Mouse (Mus musculus) CH12.LX (cell line): ENCODE results near the gene St6gal2. TPM values are rescaled to one million over a fixed set of nuclear protein-coding genes. Genes with fewer than 3 reads are reported as not detected.

Experiments used
- DNase-seq: peaks from one replicate; pipeline ENCODE4 v3.0.0-alpha.2; 2013; ENCODE audit errors: extremely low read depth
- H3K27ac ChIP-seq: 2 replicates; pipeline ENCODE4 v1.5.1; 2012; ENCODE audit warnings: low read depth, mild to moderate bottlenecking, control low read depth, moderate library complexity; ENCODE audit not compliant: insufficient read depth
- H3K27me3 ChIP-seq: replicated peaks from 2 replicates; pipeline ENCODE3; 2012; ENCODE audit warnings: inconsistent platforms
- H3K36me3 ChIP-seq, 2 experiments: replicated peaks in 1 of 2; 2 replicates each; pipeline versions ENCODE3 to v1.6.1; 2012; ENCODE audit warnings: inconsistent platforms in 1 of 2, low read length in 1 of 2, mild to moderate bottlenecking in 1 of 2, mixed read lengths in 1 of 2, moderate library complexity in 1 of 2; ENCODE audit not compliant: control insufficient read depth in 1 of 2, insufficient read depth in 1 of 2
- H3K4me1 ChIP-seq, 2 experiments: 2 replicates each; pipeline ENCODE4 v1.6.1; 2012; ENCODE audit warnings: inconsistent platforms in 1 of 2, moderate library complexity in 1 of 2; ENCODE audit not compliant: insufficient read depth in 2 of 2, control insufficient read depth in 1 of 2
- H3K4me2 ChIP-seq: 2 replicates; pipeline ENCODE4 v1.6.1; 2012; ENCODE audit warnings: low read depth, mild to moderate bottlenecking, control low read depth; ENCODE audit not compliant: poor library complexity, insufficient read depth, severe bottlenecking
- H3K4me3 ChIP-seq, 3 experiments: fragments of 150-350 bp in 1 of 3; sonication (generic) in 1 of 3; replicated peaks in 1 of 3; 2 replicates each; pipeline versions ENCODE3 to v1.5.1; 2011 to 2012; ENCODE audit warnings: low read depth in 2 of 3, low read length in 2 of 3, mild to moderate bottlenecking in 2 of 3, moderate library complexity in 2 of 3, control low read depth in 1 of 3, improper control_type of control experiment in 1 of 3, inconsistent platforms in 1 of 3, mixed read lengths in 1 of 3; ENCODE audit not compliant: poor library complexity in 1 of 3
- H3K79me2 ChIP-seq: replicated peaks from 2 replicates; pipeline ENCODE4 v1.6.1; 2012; ENCODE audit warnings: mild to moderate bottlenecking, moderate library complexity; ENCODE audit not compliant: control insufficient read depth, poor library complexity, insufficient read depth, severe bottlenecking; ENCODE audit errors: extremely low read depth
- H3K9ac ChIP-seq: 2 replicates; pipeline ENCODE4 v1.6.1; 2012; ENCODE audit warnings: low read depth, mild to moderate bottlenecking, control low read depth, moderate library complexity; ENCODE audit not compliant: insufficient read depth
- H3K9me3 ChIP-seq: replicated peaks from 2 replicates; pipeline ENCODE3; 2012; ENCODE audit warnings: low read length, inconsistent platforms, mixed read lengths
- CHD1 ChIP-seq: IDR thresholded peaks from 2 replicates; pipeline ENCODE4 v1.6.1; 2012; ENCODE audit warnings: low read depth, low read length, improper control_type of control experiment, inconsistent platforms
- CTCF ChIP-seq, 2 experiments: IDR thresholded peaks in 1 of 2; conservative IDR thresholded peaks in 1 of 2; 2 replicates each; pipeline ENCODE4 v1.5.1; 2011 to 2012; ENCODE audit warnings: low read depth in 2 of 2, low read length in 2 of 2, improper control_type of control experiment in 1 of 2, inconsistent platforms in 1 of 2, mild to moderate bottlenecking in 1 of 2, moderate library complexity in 1 of 2
- EP300 ChIP-seq: IDR thresholded peaks from 2 replicates; pipeline ENCODE4 v1.6.1; 2011; ENCODE audit warnings: low read length, improper control_type of control experiment
- ETS1 ChIP-seq: conservative IDR thresholded peaks from 2 replicates; pipeline ENCODE4 v1.6.1; 2012; ENCODE audit warnings: low read depth, mild to moderate bottlenecking, inconsistent platforms, low read length, improper control_type of control experiment, moderate library complexity
- IRF4 ChIP-seq: IDR thresholded peaks from 2 replicates; pipeline ENCODE4 v1.6.1; 2014; ENCODE audit warnings: low read depth, mild to moderate bottlenecking, inconsistent platforms, low read length, improper control_type of control experiment
- JUN ChIP-seq: IDR thresholded peaks from 2 replicates; pipeline ENCODE4 v1.6.1; 2011; ENCODE audit warnings: low read depth, mild to moderate bottlenecking, low read length, improper control_type of control experiment, moderate library complexity; ENCODE audit not compliant: insufficient read depth
- JUND ChIP-seq: conservative IDR thresholded peaks from 2 replicates; pipeline ENCODE4 v1.6.1; 2011; ENCODE audit warnings: low read depth, low read length, improper control_type of control experiment
- MAZ ChIP-seq: IDR thresholded peaks from 2 replicates; pipeline ENCODE4 v1.6.1; 2012; ENCODE audit warnings: low read depth, mild to moderate bottlenecking, inconsistent platforms, low read length, improper control_type of control experiment, moderate library complexity
- MEF2A ChIP-seq: IDR thresholded peaks from 2 replicates; pipeline ENCODE4 v1.6.1; 2014; ENCODE audit warnings: low read depth, mild to moderate bottlenecking, inconsistent platforms, low read length, improper control_type of control experiment, borderline replicate concordance
- MYC ChIP-seq: IDR thresholded peaks from 2 replicates; pipeline ENCODE4 v1.6.1; 2011; ENCODE audit warnings: low read depth, mild to moderate bottlenecking, improper control_type of control experiment, low read length
- NELFE ChIP-seq: IDR thresholded peaks from 2 replicates; pipeline ENCODE4 v1.6.1; 2011; ENCODE audit warnings: low read depth, low read length, improper control_type of control experiment
- RAD21 ChIP-seq: IDR thresholded peaks from 2 replicates; pipeline ENCODE4 v1.6.1; 2011; ENCODE audit warnings: low read depth, mild to moderate bottlenecking, low read length, improper control_type of control experiment, moderate library complexity
- RCOR1 ChIP-seq: conservative IDR thresholded peaks from 2 replicates; pipeline ENCODE4 v1.6.1; 2012; ENCODE audit warnings: low read depth, mild to moderate bottlenecking, inconsistent platforms, low read length, improper control_type of control experiment
- SMC3 ChIP-seq: IDR thresholded peaks from 2 replicates; pipeline ENCODE4 v1.6.1; 2011; ENCODE audit warnings: low read depth, low read length, improper control_type of control experiment
- TCF12 ChIP-seq: IDR thresholded peaks from 2 replicates; pipeline ENCODE4 v1.6.1; 2014; ENCODE audit warnings: low read depth, mild to moderate bottlenecking, inconsistent platforms, low read length, improper control_type of control experiment
- USF1 ChIP-seq: IDR thresholded peaks from 2 replicates; pipeline ENCODE4 v1.6.1; 2014; ENCODE audit warnings: low read depth, mild to moderate bottlenecking, inconsistent platforms, low read length, improper control_type of control experiment
- dilution Hi-C: fragments of 300-500 bp; cut with MboI; formaldehyde crosslinking; loops from 2 replicates; pipeline ENCODE4 v1.14.3; 2020; ENCODE audit warnings: low sequenced_read_pairs; ENCODE audit not compliant: extremely low pct_unique_long_range_greater_than_20kb, extremely low pct_ligation_motif_present
- in situ Hi-C: fragments of 300-500 bp; cut with MboI; formaldehyde crosslinking; loops from 3 replicates; pipeline ENCODE4 v1.14.3; 2019; ENCODE audit warnings: low sequenced_read_pairs, low pct_ligation_motif_present, low pct_unique_long_range_greater_than_20kb, mixed read lengths
- polyA plus RNA-seq: library from polyadenylated mRNA; unstranded; fragments of >175 nt; gene quantifications from 2 replicates; pipeline ENCODE4 v1.2.1, GENCODE M21; 2012; ENCODE audit warnings: low read depth; ENCODE audit not compliant: insufficient read length
- total RNA-seq, 2 experiments: library from RNA; depleted of rRNA; stranded (reverse); fragments of 300-350 nt in 1 of 2; fragments of >200 nt in 1 of 2; gene quantifications; 2 replicates each; pipeline ENCODE4 v1.2.3; 2012 to 2014

The St6gal2 gene
- total and polyA plus RNA-seq, 3 experiments = not detected

GRCm38 (mm10) chr17:55460187-55460586 lies 15.0 kb downstream of the St6gal2 start:
- H3K27ac ChIP-seq = no peak overlapping the region; the same call in 1 of the 2 replicates
- H3K79me2 ChIP-seq = no peaks in the 10 kb centered on the region
- H3K27me3 ChIP-seq = no peaks in the 10 kb centered on the region
- H3K36me3 ChIP-seq = no peaks in the 10 kb centered on the region
- H3K4me1 ChIP-seq = peaks cover 21 to 40% of the 10 kb centered on the region in 2 experiments
- TF ChIP-seq ETS1 = peak; percentile 67; the same call in 1 of the 2 replicates
- 0 out of 2 replicates have a peak, but pooled peaks have one; percentile 22 for TF ChIP-seq JUND
- peak; percentile 89 for TF ChIP-seq IRF4
- TF ChIP-seq MEF2A = no peak
- TF ChIP-seq USF1 = no peak
- no peak for TF ChIP-seq MYC
- no peak for TF ChIP-seq SMC3
- no peak for TF ChIP-seq MAZ
- peak; percentile 69 for TF ChIP-seq EP300
- TF ChIP-seq CTCF (conservative IDR thresholded peaks at IDR 0.05 in 1 of 2, IDR thresholded peaks at IDR 0.05 in 1 of 2; ENCODE audit: low read depth in 2 of 2, low read length in 2 of 2) = no peak
- TF ChIP-seq CHD1 = no peak
- peak; percentile 46; the same call in 1 of the 2 replicates for TF ChIP-seq TCF12
- peak; percentile 69 for TF ChIP-seq JUN
- TF ChIP-seq NELFE = no peak
- TF ChIP-seq RAD21 = no peak; the same call in 1 of the 2 replicates
- TF ChIP-seq, all 38 proteins: peak for 6
- dilution Hi-C loops (no loop called here), in situ Hi-C loops (no loop called here)
- Histone ChIP-seq H3K9me3 (no peaks in the 10 kb centered on the region), H3K4me2 (no peak overlapping the region), H3K4me3 (no peak overlapping the region), H3K9ac (no peak overlapping the region)
- DNase-seq = no peak

DNA sequence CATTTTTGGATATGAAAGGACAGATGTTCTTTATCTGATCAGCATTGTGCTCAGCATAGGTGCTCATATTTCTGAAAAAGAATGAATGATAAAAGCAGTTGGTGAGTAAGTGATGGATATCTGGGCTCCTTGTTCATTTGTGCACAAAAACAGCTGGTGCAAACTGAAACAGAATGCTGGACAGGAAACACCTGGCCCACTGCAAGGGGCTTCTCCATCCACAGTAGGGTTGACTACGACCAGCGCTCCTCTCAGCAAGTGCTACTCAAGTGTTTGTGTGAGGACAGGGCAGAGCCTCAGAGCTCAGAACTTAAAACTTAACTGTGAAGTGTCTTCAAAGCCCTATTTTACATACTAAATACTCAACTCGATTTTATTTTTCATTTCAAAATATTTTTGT lies 22.4 kb downstream of the St6gal2 start:
- no peak for DNase-seq
- in situ Hi-C loops = no loop called here
- no peak for TF ChIP-seq RAD21
- 0 out of 2 replicates have a peak, but pooled peaks have one; percentile 22 for TF ChIP-seq IRF4
- TF ChIP-seq ETS1 = peak; percentile 51; the same call in 1 of the 2 replicates
- TF ChIP-seq MEF2A = 0 out of 2 replicates have a peak, but pooled peaks have one; percentile 19
- TF ChIP-seq JUN = no peak
- peak; percentile 71 for TF ChIP-seq EP300
- TF ChIP-seq TCF12 = peak; percentile 77; the same call in 1 of the 2 replicates
- no peak for TF ChIP-seq RCOR1

More for the DNA sequence above, 22.4 kb downstream of the St6gal2 start:
- no peak overlapping the region for H3K4me2 ChIP-seq
- no peaks in the 10 kb centered on the region for H3K9me3 ChIP-seq
- no peaks in the 10 kb centered on the region for H3K79me2 ChIP-seq
- no peak overlapping the region for H3K9ac ChIP-seq
- peaks cover 6 to 13% of the 10 kb centered on the region in 2 experiments for H3K4me1 ChIP-seq
- no peak overlapping the region for H3K4me3 ChIP-seq
- dilution Hi-C loops = no loop called here
- H3K27ac ChIP-seq = no peak overlapping the region
- H3K36me3 ChIP-seq = no peaks in the 10 kb centered on the region
- no peaks in the 10 kb centered on the region for H3K27me3 ChIP-seq
